Mouse (Mus musculus): ENCODE results near the gene Rad51b.

- no peak for TF ChIP-seq CTCF (IDR thresholded peaks at IDR 0.05)
- no peak for TF ChIP-seq EP300 (IDR thresholded peaks at IDR 0.05; ENCODE audit: insufficient read depth, low read depth, low read length)
- TF ChIP-seq POLR2A (IDR thresholded peaks at IDR 0.05; ENCODE audit: insufficient read depth, low read depth, low read length), result no peak
These were observed 556.9 kb downstream of the Rad51b start for GRCm38 (mm10) chr12:79853901-79854490.

All from heart, adult 2 months (tissue).